Mouse (Mus musculus): ENCODE data around the gene Zfp639. TPM values are rescaled to one million over a fixed set of nuclear protein-coding genes. Genes with fewer than 3 reads are reported as not detected.

The Zfp639 gene
- polyA plus RNA-seq, 1 experiment, result 15.3 TPM

- Histone ChIP-seq H3K79me2 (ENCODE audit: control insufficient read depth, insufficient read depth) (peaks cover 16% of the 10 kb centered on the region), H3K27me3 (ENCODE audit: control insufficient read depth, insufficient read depth, insufficient read length) (no peaks in the 10 kb centered on the region), H3K79me3 (ENCODE audit: low read depth) (peaks cover 3% of the 10 kb centered on the region), H3ac (ENCODE audit: control insufficient read depth, insufficient read length, low read depth) (peak within 1 kb of the TSS; percentile 71), H3K4me3 (ENCODE audit: insufficient read depth, poor library complexity, severe bottlenecking) (peak within 1 kb of the TSS; percentile 65), H3K36me3 (ENCODE audit: control insufficient read depth, insufficient read depth) (peaks cover 20% of the 10 kb centered on the region)
- no peak for TF ChIP-seq CEBPB (IDR thresholded peaks at IDR 0.05; ENCODE audit: low read depth)
- TF ChIP-seq MYOD1 (IDR thresholded peaks at IDR 0.05; ENCODE audit: control insufficient read depth, insufficient read length, low read depth), result no peak
- no peak for TF ChIP-seq USF1 (IDR thresholded peaks at IDR 0.05; ENCODE audit: low read depth)
- TF ChIP-seq CTCF (IDR thresholded peaks at IDR 0.05; ENCODE audit: control insufficient read depth, insufficient read depth, insufficient read length), result no peak
- TF ChIP-seq FOSL1 (IDR thresholded peaks at IDR 0.05; ENCODE audit: insufficient read depth, low read length, poor library complexity, severe bottlenecking), result no peak
- no peak for TF ChIP-seq MYOG (IDR thresholded peaks at IDR 0.05; ENCODE audit: control insufficient read depth, extremely low read depth, insufficient read length)
- no peak for TF ChIP-seq MAX (IDR thresholded peaks at IDR 0.05)
These were observed 19.3 kb downstream of the Zfp639 start, which contains the start of gene Mfn1 for GRCm38 (mm10) chr3:32529303-32529898. TSS of gene Mfn1 (plus strand) at chr3:32529465.

GRCm38 (mm10) chr3:32530041-32530440 is 20.0 kb downstream of the Zfp639 start:
- H3K36me3 ChIP-seq (ENCODE audit: control insufficient read depth, insufficient read depth), result peaks cover 25% of the 10 kb centered on the region
- H3K4me3 ChIP-seq (ENCODE audit: insufficient read depth, poor library complexity, severe bottlenecking), result peak overlapping the region; percentile 65
- H3K79me2 ChIP-seq (ENCODE audit: control insufficient read depth, insufficient read depth), result peaks cover 16% of the 10 kb centered on the region
- H3K27me3 ChIP-seq (ENCODE audit: control insufficient read depth, insufficient read depth, insufficient read length), result no peaks in the 10 kb centered on the region
- TF ChIP-seq MYOG (IDR thresholded peaks at IDR 0.05; ENCODE audit: control insufficient read depth, extremely low read depth, insufficient read length), result no peak
- TF ChIP-seq FOSL1 (IDR thresholded peaks at IDR 0.05; ENCODE audit: insufficient read depth, low read length, poor library complexity, severe bottlenecking), result no peak
- TF ChIP-seq USF1 (IDR thresholded peaks at IDR 0.05; ENCODE audit: low read depth), result no peak
- TF ChIP-seq MAX (IDR thresholded peaks at IDR 0.05), result no peak
- no peak for TF ChIP-seq MYOD1 (IDR thresholded peaks at IDR 0.05; ENCODE audit: control insufficient read depth, insufficient read length, low read depth)
- no peak for TF ChIP-seq CEBPB (IDR thresholded peaks at IDR 0.05; ENCODE audit: low read depth)
- TF ChIP-seq CTCF (IDR thresholded peaks at IDR 0.05; ENCODE audit: control insufficient read depth, insufficient read depth, insufficient read length), result no peak
- peaks cover 3% of the 10 kb centered on the region for H3K79me3 ChIP-seq (ENCODE audit: low read depth)
- H3ac ChIP-seq (ENCODE audit: control insufficient read depth, insufficient read length, low read depth), result peak overlapping the region; percentile 71

GRCm38 (mm10) chr3:32535692-32536091 is 25.6 kb downstream of the Zfp639 start:
- TF ChIP-seq FOSL1 (IDR thresholded peaks at IDR 0.05; ENCODE audit: insufficient read depth, low read length, poor library complexity, severe bottlenecking) (no peak), MAX (IDR thresholded peaks at IDR 0.05) (no peak), USF1 (IDR thresholded peaks at IDR 0.05; ENCODE audit: low read depth) (no peak), CEBPB (IDR thresholded peaks at IDR 0.05; ENCODE audit: low read depth) (no peak), CTCF (IDR thresholded peaks at IDR 0.05; ENCODE audit: control insufficient read depth, insufficient read depth, insufficient read length) (no peak), MYOG (IDR thresholded peaks at IDR 0.05; ENCODE audit: control insufficient read depth, extremely low read depth, insufficient read length) (no peak), MYOD1 (IDR thresholded peaks at IDR 0.05; ENCODE audit: control insufficient read depth, insufficient read length, low read depth) (no peak)
- Histone ChIP-seq H3K27me3 (ENCODE audit: control insufficient read depth, insufficient read depth, insufficient read length) (no peaks in the 10 kb centered on the region), H3K36me3 (ENCODE audit: control insufficient read depth, insufficient read depth) (peaks cover 50% of the 10 kb centered on the region), H3K79me2 (ENCODE audit: control insufficient read depth, insufficient read depth) (peaks cover 7% of the 10 kb centered on the region), H3K4me3 (ENCODE audit: insufficient read depth, poor library complexity, severe bottlenecking) (no peak overlapping the region), H3ac (ENCODE audit: control insufficient read depth, insufficient read length, low read depth) (no peak overlapping the region), H3K79me3 (ENCODE audit: low read depth) (peaks cover 3% of the 10 kb centered on the region)

GRCm38 (mm10) chr3:32537556-32537955 is 27.5 kb downstream of the Zfp639 start:
- H3K36me3 ChIP-seq (ENCODE audit: control insufficient read depth, insufficient read depth), result peaks cover 46% of the 10 kb centered on the region
- H3K4me3 ChIP-seq (ENCODE audit: insufficient read depth, poor library complexity, severe bottlenecking), result no peak overlapping the region
- TF ChIP-seq CTCF (IDR thresholded peaks at IDR 0.05; ENCODE audit: control insufficient read depth, insufficient read depth, insufficient read length) (no peak), FOSL1 (IDR thresholded peaks at IDR 0.05; ENCODE audit: insufficient read depth, low read length, poor library complexity, severe bottlenecking) (no peak), CEBPB (IDR thresholded peaks at IDR 0.05; ENCODE audit: low read depth) (no peak), USF1 (IDR thresholded peaks at IDR 0.05; ENCODE audit: low read depth) (no peak), MAX (IDR thresholded peaks at IDR 0.05) (no peak), MYOG (IDR thresholded peaks at IDR 0.05; ENCODE audit: control insufficient read depth, extremely low read depth, insufficient read length) (no peak), MYOD1 (IDR thresholded peaks at IDR 0.05; ENCODE audit: control insufficient read depth, insufficient read length, low read depth) (no peak)

GRCm38 (mm10) chr3:32538091-32538490 is 28.0 kb downstream of the Zfp639 start:
- no peaks in the 10 kb centered on the region for H3K79me3 ChIP-seq (ENCODE audit: low read depth)
- no peaks in the 10 kb centered on the region for H3K79me2 ChIP-seq (ENCODE audit: control insufficient read depth, insufficient read depth)
- H3K36me3 ChIP-seq (ENCODE audit: control insufficient read depth, insufficient read depth), result peaks cover 45% of the 10 kb centered on the region
- H3K27me3 ChIP-seq (ENCODE audit: control insufficient read depth, insufficient read depth, insufficient read length), result no peaks in the 10 kb centered on the region
- no peak overlapping the region for H3K4me3 ChIP-seq (ENCODE audit: insufficient read depth, poor library complexity, severe bottlenecking)
- TF ChIP-seq MAX (IDR thresholded peaks at IDR 0.05) (no peak), CTCF (IDR thresholded peaks at IDR 0.05; ENCODE audit: control insufficient read depth, insufficient read depth, insufficient read length) (no peak), CEBPB (IDR thresholded peaks at IDR 0.05; ENCODE audit: low read depth) (no peak), MYOG (IDR thresholded peaks at IDR 0.05; ENCODE audit: control insufficient read depth, extremely low read depth, insufficient read length) (no peak), USF1 (IDR thresholded peaks at IDR 0.05; ENCODE audit: low read depth) (no peak), FOSL1 (IDR thresholded peaks at IDR 0.05; ENCODE audit: insufficient read depth, low read length, poor library complexity, severe bottlenecking) (no peak), MYOD1 (IDR thresholded peaks at IDR 0.05; ENCODE audit: control insufficient read depth, insufficient read length, low read depth) (no peak)
- no peak overlapping the region for H3ac ChIP-seq (ENCODE audit: control insufficient read depth, insufficient read length, low read depth)

More at GRCm38 (mm10) chr3:32537556-32537955, 27.5 kb downstream of the Zfp639 start:
- H3ac ChIP-seq (ENCODE audit: control insufficient read depth, insufficient read length, low read depth), result no peak overlapping the region
- no peaks in the 10 kb centered on the region for H3K79me2 ChIP-seq (ENCODE audit: control insufficient read depth, insufficient read depth)
- no peaks in the 10 kb centered on the region for H3K27me3 ChIP-seq (ENCODE audit: control insufficient read depth, insufficient read depth, insufficient read length)
- H3K79me3 ChIP-seq (ENCODE audit: low read depth), result no peaks in the 10 kb centered on the region

All from C2C12 (cell line).